Comparison of ENCODE assay signal across 8 mouse cellular contexts in the genomic region with DNA sequence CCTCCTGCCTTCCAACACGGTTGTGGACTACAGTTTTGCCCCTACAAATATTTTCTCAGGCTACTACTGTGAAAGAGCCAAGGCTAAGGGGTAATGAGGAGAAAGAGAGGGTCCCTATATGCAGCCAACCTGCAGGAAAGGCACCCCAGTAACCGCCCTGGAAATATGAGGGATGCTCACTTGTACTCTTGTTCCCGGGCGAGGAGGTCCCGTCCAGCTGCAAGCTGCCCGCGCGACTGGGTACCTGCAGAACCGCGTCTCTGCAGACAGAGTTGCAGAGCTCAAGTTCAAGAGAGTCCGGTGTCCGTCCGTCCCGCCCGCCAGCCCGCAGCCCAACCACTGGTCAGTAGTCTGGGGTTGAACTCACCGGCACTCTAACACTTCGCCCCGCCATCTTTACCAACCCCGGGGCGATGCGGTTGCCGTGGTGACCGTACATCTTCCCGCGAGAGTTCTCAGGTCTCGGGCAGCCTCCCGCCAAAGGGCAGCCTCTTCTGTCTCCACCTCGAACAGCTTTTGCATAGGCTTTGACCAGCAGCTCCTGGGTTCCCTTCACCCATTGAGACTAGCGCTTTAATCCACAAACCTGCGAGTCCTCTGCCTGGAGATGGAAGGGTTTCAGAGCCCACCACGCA. TPM values are rescaled to one million over a fixed set of nuclear protein-coding genes. Genes with fewer than 3 reads are reported as not detected.
A peak's percentile ranks its signal among the peaks of the same experiment; 100 is the strongest.
DNase-seq lines count a peak whose midpoint lies in the region; TF ChIP-seq lines count a peak whose summit lies in the region.

No protein-coding gene starts in this region.

- peak overlapping the region; percentile 82 for H3K4me3 ChIP-seq in gastrocnemius, adult 2 months
- peak overlapping the region; percentile 92 for H3K4me3 ChIP-seq in megakaryocyte, embryonic 14.5 days (replicated peaks)

- peak; percentile 84 for DNase-seq in WW6 (ENCODE audit: low read depth, low spot score)
- DNase-seq in cerebellum, postnatal 4 days (ENCODE audit: low spot score in 2 of 2) = peak; percentile 83 to 90
- peak; percentile 93 for DNase-seq in gastrocnemius, adult 2 months
- DNase-seq in hindlimb bud, embryonic 11.5 days (ENCODE audit: extremely low spot score, low read depth, low spot score) = peak; percentile 76
- DNase-seq in left cerebral cortex, adult 8-10 months (ENCODE audit: low spot score in 2 of 2) = peak; percentile 82 to 86
- peak; percentile 94 for DNase-seq in right cerebral cortex, postnatal 10 days (ENCODE audit: low spot score in 2 of 2)
- peak; percentile 94 for DNase-seq in urinary bladder, postnatal 25 days (ENCODE audit: low spot score)

- H3K4me1 ChIP-seq in megakaryocyte, embryonic 14.5 days = peaks cover 57% of the 10 kb centered on the region

- intact Hi-C loops in gastrocnemius, adult 2 months (cut with DNase I) = no loop called here

- H3K27ac ChIP-seq in gastrocnemius, adult 2 months = peak overlapping the region; percentile 78

- no peaks in the 10 kb centered on the region for H3K27me3 ChIP-seq in megakaryocyte, embryonic 14.5 days (replicated peaks)

- peaks cover 15% of the 10 kb centered on the region for H3K36me3 ChIP-seq in megakaryocyte, embryonic 14.5 days (replicated peaks; ENCODE audit: low read length)

- TF ChIP-seq CTCF in gastrocnemius, adult 2 months (IDR thresholded peaks at IDR 0.05) = no peak

- no peaks in the 10 kb centered on the region for H3K9me3 ChIP-seq in megakaryocyte, embryonic 14.5 days

RNA-seq across cellular contexts. Expression of a gene that starts 0.3 kb away (rescaled TPM):
- total RNA-seq in gastrocnemius, adult 2 months (2021) = 1 to 10 TPM; 1.8 TPM
- total RNA-seq in left cerebral cortex, adult 8-10 months (2022) = 10 to 100 TPM; 12.2 to 13.3 (median 12.5) TPM
- polyA plus RNA-seq in megakaryocyte, embryonic 14.5 days (2012; ENCODE audit: insufficient read depth, low replicate concordance) = 4.8 TPM in 1 of 2 replicates, not detected in the other

RNA-seq across cellular contexts. Expression of a gene that starts 40.4 kb away (rescaled TPM):
- 10 to 100 TPM; 18.9 to 19.2 TPM for total RNA-seq in gastrocnemius, adult 2 months (2021)
- total RNA-seq in left cerebral cortex, adult 8-10 months (2022) = 10 to 100 TPM; 28.4 to 33.9 (median 29.6) TPM
- polyA plus RNA-seq in megakaryocyte, embryonic 14.5 days (2012; ENCODE audit: insufficient read depth, low replicate concordance) = 4.0 and 5.3 TPM in 2 replicates

RNA-seq across cellular contexts. Expression of a gene that starts 53.9 kb away (rescaled TPM):
- under 1 TPM; 0.08 TPM for total RNA-seq in gastrocnemius, adult 2 months (2021)
- 1 to 10 TPM in 2 of 4 experiments, under 1 TPM in 2; 0.55 to 1.4 (median 1.0) TPM for total RNA-seq in left cerebral cortex, adult 8-10 months (2022)
- 1.1 TPM in 1 of 2 replicates, not detected in the other for polyA plus RNA-seq in megakaryocyte, embryonic 14.5 days (2012; ENCODE audit: insufficient read depth, low replicate concordance)

Comparison
In these comparisons a context has a peak if more than half of its experiments do, and no peak if none do; other contexts are left out.
1. Peak in every context shown above with its lines: DNase-seq, H3K4me3 ChIP-seq and H3K27ac ChIP-seq.
2. RNA of a gene that starts 0.3 kb away (total RNA-seq): 12.2 to 13.3 TPM in left cerebral cortex, adult 8-10 months; 1.8 TPM in gastrocnemius, adult 2 months; every median in the first group is over 4 times any median in the second.